Mouse (Mus musculus) kidney, adult 2 months (tissue): Measurements from ENCODE around the gene Pibf1. TPM values are rescaled to one million over a fixed set of nuclear protein-coding genes. Genes with fewer than 3 reads are reported as not detected.

Experiments
- DNase-seq: peaks from one replicate; pipeline ENCODE4 v3.0.0; 2021
- H3K27ac ChIP-seq: fragments of 200-500 bp; 2 replicates; pipeline ENCODE4 v1.5.1; 2012; ENCODE audit warnings: low read depth, low read length, control low read depth, inconsistent platforms; ENCODE audit not compliant: insufficient read depth
- H3K27me3 ChIP-seq: fragments of 200-500 bp; replicated peaks from 2 replicates; pipeline ENCODE4 v1.6.1; 2012; ENCODE audit warnings: mild to moderate bottlenecking, moderate library complexity, low read length, inconsistent platforms; ENCODE audit not compliant: control insufficient read depth, insufficient read depth
- H3K36me3 ChIP-seq: fragments of 200-500 bp; 2 replicates; pipeline ENCODE4 v1.6.1; 2012; ENCODE audit warnings: mild to moderate bottlenecking, moderate library complexity, low read length, inconsistent platforms; ENCODE audit not compliant: control insufficient read depth, insufficient read depth
- H3K4me1 ChIP-seq: fragments of 200-500 bp; 2 replicates; pipeline ENCODE4 v1.6.1; 2011; ENCODE audit warnings: low read length; ENCODE audit not compliant: control insufficient read depth, insufficient read depth
- H3K4me3 ChIP-seq: fragments of 200-500 bp; 2 replicates; pipeline ENCODE4 v1.5.1; 2011; ENCODE audit warnings: mild to moderate bottlenecking, low read depth, low read length, control low read depth; ENCODE audit not compliant: insufficient read depth
- CTCF ChIP-seq: fragments of 200-500 bp; conservative IDR thresholded peaks from 2 replicates; pipeline ENCODE4 v1.5.1; 2011; ENCODE audit warnings: low read depth, mild to moderate bottlenecking, control low read depth, low read length, moderate library complexity, mixed read lengths; ENCODE audit not compliant: insufficient read depth, insufficient read length
- POLR2A ChIP-seq: fragments of 200-500 bp; IDR thresholded peaks from one replicate; pipeline ENCODE4 v1.6.1; 2011; ENCODE audit warnings: low read depth, low read length, control low read depth
- WGBS: fragments of 180-500 bp; shearing (Covaris S2); methylation state at CpG from one replicate; pipeline ENCODE4 v1.1.7; 2018; 5-methylcytosine and 5-hydroxymethylcytosine counted together
- polyA plus RNA-seq: library from polyadenylated mRNA; depleted of rRNA; stranded (reverse); fragments of >200 nt; gene quantifications from 2 replicates; pipeline ENCODE4 v1.2.3, GENCODE M21; 2012

The Pibf1 gene
- polyA plus RNA-seq, 1 experiment = 1.6 TPM

- TF ChIP-seq POLR2A (no peak), CTCF (no peak)
- WGBS = 92% methylated on average over 4 of the region's 4 CpGs
Measured at GRCm38 (mm10) chr14:99124076-99124475, 24.9 kb downstream of the Pibf1 start.

GRCm38 (mm10) chr14:99126713-99127112 lies 27.5 kb downstream of the Pibf1 start:
- no peak overlapping the region for H3K27ac ChIP-seq
- no peak for DNase-seq

More at GRCm38 (mm10) chr14:99124076-99124475, 24.9 kb downstream of the Pibf1 start:
- Histone ChIP-seq H3K27me3 (no peaks in the 10 kb centered on the region), H3K27ac (no peak overlapping the region), H3K36me3 (peaks cover 4% of the 10 kb centered on the region; the same call in 1 of the 2 replicates), H3K4me3 (no peak overlapping the region), H3K4me1 (no peaks in the 10 kb centered on the region)
- DNase-seq = no peak

GRCm38 (mm10) chr14:99127509-99127908 lies 28.3 kb downstream of the Pibf1 start:
- no peak for DNase-seq
- TF ChIP-seq POLR2A = no peak
- no peak overlapping the region for H3K4me3 ChIP-seq
- H3K27me3 ChIP-seq = no peaks in the 10 kb centered on the region
- 60% methylated on average over 1 of the region's 1 CpGs for WGBS
- no peaks in the 10 kb centered on the region for H3K4me1 ChIP-seq
- H3K36me3 ChIP-seq = 0 out of 2 replicates have a peak, but pooled peaks cover 2% of the 10 kb centered on the region
- H3K27ac ChIP-seq = no peak overlapping the region

More at GRCm38 (mm10) chr14:99126713-99127112, 27.5 kb downstream of the Pibf1 start:
- H3K36me3 ChIP-seq = peaks cover 4% of the 10 kb centered on the region; the same call in 1 of the 2 replicates
- WGBS = 89% methylated on average over 4 of the region's 4 CpGs
- no peaks in the 10 kb centered on the region for H3K4me1 ChIP-seq
- H3K27me3 ChIP-seq = no peaks in the 10 kb centered on the region
- no peak overlapping the region for H3K4me3 ChIP-seq
- no peak for TF ChIP-seq CTCF
- TF ChIP-seq POLR2A = no peak

- Histone ChIP-seq H3K27ac (no peak overlapping the region), H3K27me3 (no peaks in the 10 kb centered on the region), H3K4me3 (no peak overlapping the region), H3K4me1 (no peaks in the 10 kb centered on the region), H3K36me3 (0 out of 2 replicates have a peak, but pooled peaks cover 2% of the 10 kb centered on the region)
- no peak for TF ChIP-seq POLR2A
- TF ChIP-seq CTCF = no peak
- WGBS = 93% methylated on average over 2 of the region's 2 CpGs
- DNase-seq = no peak
Measured at GRCm38 (mm10) chr14:99129050-99129449, 29.8 kb downstream of the Pibf1 start.

- WGBS = 92% methylated on average over 2 of the region's 2 CpGs
- TF ChIP-seq POLR2A (no peak), CTCF (no peak)
Measured at GRCm38 (mm10) chr14:99134048-99134447, 34.8 kb downstream of the Pibf1 start.

GRCm38 (mm10) chr14:99135761-99136160 lies 36.5 kb downstream of the Pibf1 start:
- Histone ChIP-seq H3K4me3 (no peak overlapping the region), H3K36me3 (no peaks in the 10 kb centered on the region), H3K4me1 (no peaks in the 10 kb centered on the region), H3K27me3 (no peaks in the 10 kb centered on the region), H3K27ac (no peak overlapping the region)
- no peak for DNase-seq
- WGBS = 62% methylated on average over 9 of the region's 9 CpGs
- TF ChIP-seq CTCF (no peak), POLR2A (no peak)

More at GRCm38 (mm10) chr14:99134048-99134447, 34.8 kb downstream of the Pibf1 start:
- H3K4me1 ChIP-seq = no peaks in the 10 kb centered on the region
- no peak overlapping the region for H3K4me3 ChIP-seq
- DNase-seq = no peak
- no peak overlapping the region for H3K27ac ChIP-seq
- H3K36me3 ChIP-seq = no peaks in the 10 kb centered on the region
- H3K27me3 ChIP-seq = no peaks in the 10 kb centered on the region

GRCm38 (mm10) chr14:99136297-99136696 lies 37.1 kb downstream of the Pibf1 start:
- no peak for DNase-seq
- H3K4me3 ChIP-seq = no peak overlapping the region
- 90% methylated on average over 16 of the region's 16 CpGs for WGBS
- H3K27me3 ChIP-seq = no peaks in the 10 kb centered on the region
- H3K36me3 ChIP-seq = no peaks in the 10 kb centered on the region
- H3K27ac ChIP-seq = no peak overlapping the region
- TF ChIP-seq CTCF = no peak
- TF ChIP-seq POLR2A = no peak
- H3K4me1 ChIP-seq = no peaks in the 10 kb centered on the region
